Mouse (Mus musculus): Measurements from ENCODE around the gene Stx1b.
"Not testable (repeated sequence)": the region's sequence is repeated elsewhere in the genome, so short reads cannot be mapped to it uniquely, and the experiment has no call there.

Gene Stx1b

DNA sequence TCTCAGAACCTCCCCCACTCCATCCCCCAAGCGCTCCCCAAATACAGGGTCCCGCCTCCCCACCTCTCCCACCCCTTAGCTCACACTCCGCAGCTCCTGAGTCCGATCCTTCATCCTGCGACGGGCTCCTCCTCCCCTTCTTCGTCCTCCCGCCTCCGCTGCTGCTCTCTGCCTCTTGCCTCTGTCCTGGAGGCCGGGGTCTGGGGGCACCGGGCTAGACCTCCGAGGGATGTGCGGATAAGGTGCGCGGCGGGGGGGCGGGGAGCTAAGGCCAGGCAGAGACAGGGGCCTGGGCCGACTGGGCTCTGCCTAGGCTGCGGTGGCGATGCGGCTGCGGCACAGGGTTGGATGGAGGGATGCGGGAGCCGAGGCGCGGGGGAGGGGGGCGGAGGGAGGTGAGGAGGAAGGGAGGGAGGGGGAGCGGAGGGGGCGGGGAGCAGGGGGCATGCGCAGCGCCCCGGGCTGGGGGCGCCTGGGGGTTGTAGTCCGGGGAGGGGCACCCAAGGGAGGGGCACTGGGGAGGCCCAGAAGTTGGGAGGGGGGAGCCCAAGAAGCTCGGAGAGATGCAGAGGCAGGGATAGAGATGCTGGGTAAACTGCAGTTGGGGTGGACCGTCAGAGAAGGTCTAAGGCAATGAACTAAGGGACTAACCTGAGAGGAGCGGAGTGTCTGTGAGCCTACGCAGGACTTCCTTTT lies at the start of gene Stx1b, which contains the start of gene Stx4a:
TSS of gene Stx1b (minus strand) at position 374 of the 696 bp plus-strand sequence.
TSS of gene Stx4a (plus strand) at position 119 of the 696 bp plus-strand sequence.
- peak; percentile 38 for DNase-seq

DNA sequence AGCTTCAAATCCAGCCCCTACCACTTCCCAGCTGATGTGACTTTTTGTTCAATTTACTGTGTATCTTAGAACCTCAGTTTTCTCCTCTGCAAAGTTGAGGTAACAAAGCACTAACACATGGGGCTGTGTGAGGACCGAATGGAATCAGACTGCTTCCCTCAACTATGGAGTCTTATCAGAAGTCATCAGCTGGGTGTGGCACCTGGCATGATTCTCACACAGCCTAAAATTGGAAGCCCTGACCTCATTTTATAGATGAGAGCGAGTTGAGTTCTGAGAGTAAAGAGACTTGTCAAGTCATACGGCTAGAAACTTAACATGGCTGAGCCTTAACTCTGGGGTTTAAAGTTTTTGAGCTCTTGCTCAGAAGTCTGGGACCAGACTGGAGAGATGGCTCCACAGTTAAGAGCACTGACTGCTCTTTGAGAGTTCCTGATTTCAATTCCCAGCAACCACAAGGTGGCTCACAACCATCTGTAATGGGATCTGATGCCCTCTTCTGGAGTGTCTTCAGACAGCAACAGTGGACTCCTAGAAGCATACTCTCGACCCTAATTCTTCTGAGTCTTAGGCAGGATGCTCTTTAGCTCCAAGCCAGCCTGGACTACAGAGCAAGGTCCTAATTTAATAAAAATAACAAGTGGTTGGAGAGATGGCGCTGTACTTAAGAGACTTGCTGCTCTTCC lies 45.9 kb upstream of the Stx1b start:
- DNase-seq, result no peak

DNA sequence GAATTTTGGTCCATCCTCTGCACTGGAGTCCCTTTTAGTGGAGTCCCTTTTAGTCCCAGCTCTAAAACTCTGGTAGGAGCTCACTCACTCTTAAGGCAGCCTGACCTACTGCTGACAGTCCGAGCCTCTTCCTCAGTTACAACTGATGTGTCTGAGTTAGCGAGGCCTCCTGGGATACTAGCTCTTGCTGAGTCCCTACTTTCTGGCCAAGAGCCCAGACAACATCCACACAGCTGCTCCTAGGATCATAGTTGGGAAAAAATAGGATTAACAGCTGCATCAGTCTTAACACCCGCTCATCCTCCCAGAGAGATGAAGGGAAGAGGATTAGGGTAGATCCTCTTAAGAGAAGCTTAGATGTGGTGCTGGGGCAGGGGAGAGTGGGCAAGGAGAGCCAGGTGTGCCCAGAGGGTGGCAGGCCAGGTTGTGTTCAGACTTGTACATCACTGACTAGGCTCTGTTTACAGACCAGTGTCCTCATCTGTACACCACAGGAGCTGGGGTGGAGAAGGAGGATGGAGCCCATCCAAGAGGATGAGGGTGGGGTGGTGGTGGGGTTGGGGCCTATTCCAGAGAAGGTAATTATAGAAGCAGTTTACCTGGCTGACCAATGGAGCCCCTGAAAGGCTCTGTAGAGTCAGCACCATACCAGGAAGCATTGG lies 44.9 kb upstream of the Stx1b start:
- no peak for DNase-seq

DNA sequence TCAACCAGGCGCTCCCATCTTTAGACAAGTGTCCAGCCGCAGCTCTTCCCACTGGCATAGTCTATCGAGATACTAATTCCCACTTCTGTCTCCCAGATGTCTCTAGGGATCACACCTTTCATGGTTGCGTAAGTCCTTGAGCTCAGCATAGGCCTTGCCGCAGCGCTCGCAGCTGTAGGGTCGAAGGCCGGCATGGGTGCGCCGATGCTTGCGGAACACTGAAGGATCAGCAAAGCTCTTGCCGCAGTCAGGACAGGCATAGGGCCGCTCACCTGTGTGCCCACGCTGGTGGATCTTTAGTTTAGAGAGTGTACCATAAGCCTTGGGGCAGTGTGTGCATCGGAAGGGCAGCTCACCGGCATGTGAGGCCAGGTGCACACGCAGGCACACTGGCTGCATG lies 43.3 kb upstream of the Stx1b start:
- DNase-seq, result no peak

DNA sequence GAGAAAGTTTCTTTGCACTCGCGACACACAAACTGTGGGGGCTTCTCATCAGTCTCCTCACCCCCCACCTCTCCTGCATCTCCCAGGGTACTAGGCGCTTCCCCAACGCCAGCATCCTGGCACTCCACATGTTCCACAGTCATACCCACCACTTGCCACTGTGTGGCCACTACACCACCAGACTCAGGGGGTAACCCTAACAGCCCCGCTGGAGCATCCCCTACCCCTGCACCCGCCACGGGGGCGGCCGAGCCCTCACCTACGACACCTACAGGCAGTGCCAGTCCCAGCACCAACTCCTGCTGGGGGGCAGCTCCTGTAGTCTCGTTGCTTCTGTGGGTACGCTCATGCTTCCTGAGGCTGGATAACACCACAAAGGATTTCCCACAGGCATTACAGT lies 42.1 kb upstream of the Stx1b start:
- DNase-seq, result no peak

DNA sequence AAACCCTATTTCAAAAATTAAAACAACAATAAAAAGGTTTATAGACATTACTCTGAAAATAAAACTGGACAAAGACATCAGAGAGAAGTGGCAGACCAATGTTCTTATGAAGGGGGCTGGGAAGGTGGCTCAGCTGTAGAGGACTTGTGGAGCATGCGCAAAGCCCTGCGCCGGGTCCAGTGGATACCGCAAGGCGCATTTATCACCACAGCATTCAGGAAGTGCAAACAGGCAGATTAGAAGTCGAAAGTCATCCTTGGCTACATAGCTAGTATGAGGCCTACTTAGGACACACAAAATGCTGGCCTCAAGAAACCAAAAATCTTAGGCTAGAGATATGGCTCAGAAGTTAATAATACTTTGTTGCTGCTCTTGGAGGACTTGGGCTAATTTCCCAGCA lies 33.9 kb upstream of the Stx1b start:
- peak; percentile 52 for DNase-seq

DNA sequence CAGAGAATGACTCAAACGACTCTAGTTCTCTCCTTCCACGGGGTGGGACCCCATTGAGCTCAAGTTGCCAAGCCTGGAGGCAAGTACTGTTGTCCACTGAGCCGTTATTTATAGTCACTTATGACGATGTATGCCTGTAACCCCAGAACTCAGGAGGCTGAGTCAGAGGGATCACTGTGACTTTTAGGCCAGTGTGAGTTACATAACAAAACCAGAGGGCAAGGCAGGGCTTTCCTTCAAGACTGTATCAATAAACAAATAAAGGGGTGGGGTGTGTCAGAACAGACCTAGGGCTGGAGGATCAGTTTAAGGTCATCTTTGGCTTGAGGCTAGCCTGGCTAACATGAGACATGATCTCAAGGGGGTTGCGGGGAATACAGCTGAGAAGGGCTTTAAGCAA lies 26.6 kb upstream of the Stx1b start:
- DNase-seq, result no peak

DNA sequence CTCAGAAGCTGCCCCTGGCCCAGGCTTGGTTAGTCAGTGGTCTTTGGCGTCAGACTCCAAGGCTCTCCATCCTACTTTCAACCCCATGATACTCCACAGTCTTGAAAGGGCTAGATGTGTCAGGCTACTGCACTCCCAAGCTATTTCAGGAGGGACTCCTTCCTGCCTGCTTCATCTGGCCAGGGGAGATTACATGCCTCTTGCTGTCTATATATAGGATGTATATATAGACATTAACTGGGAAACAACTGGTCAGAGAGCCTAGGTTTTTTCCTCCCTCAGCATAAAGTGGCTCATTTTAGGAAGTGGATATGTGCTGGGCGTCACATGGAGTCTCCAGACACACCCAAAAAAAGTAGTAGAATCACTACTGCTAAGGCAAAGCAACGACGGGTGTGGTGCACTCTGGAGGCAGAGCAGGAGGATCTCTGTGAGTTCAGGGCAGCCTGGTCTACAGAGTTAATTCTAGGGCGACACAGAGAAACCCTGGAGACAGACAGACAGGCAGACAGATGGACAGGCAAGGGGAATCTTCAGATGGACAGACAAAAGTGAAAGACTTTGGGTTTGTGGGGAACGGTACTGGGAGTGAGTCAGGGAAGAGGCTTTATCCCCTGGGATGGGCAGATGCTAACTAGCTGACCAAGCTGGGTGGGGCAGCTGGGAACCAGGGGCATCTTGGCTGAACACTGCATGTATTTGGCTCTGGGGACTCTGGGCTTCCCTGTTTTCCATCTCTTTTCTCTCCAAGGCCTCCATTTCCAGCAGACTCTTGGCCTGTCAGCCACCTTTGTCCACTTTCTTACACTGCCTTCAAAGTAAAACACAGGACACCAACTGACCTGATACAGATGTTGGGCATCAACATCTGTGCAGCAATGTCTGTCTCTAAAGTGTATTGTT lies 25.9 kb upstream of the Stx1b start:
- no peak for DNase-seq

DNA sequence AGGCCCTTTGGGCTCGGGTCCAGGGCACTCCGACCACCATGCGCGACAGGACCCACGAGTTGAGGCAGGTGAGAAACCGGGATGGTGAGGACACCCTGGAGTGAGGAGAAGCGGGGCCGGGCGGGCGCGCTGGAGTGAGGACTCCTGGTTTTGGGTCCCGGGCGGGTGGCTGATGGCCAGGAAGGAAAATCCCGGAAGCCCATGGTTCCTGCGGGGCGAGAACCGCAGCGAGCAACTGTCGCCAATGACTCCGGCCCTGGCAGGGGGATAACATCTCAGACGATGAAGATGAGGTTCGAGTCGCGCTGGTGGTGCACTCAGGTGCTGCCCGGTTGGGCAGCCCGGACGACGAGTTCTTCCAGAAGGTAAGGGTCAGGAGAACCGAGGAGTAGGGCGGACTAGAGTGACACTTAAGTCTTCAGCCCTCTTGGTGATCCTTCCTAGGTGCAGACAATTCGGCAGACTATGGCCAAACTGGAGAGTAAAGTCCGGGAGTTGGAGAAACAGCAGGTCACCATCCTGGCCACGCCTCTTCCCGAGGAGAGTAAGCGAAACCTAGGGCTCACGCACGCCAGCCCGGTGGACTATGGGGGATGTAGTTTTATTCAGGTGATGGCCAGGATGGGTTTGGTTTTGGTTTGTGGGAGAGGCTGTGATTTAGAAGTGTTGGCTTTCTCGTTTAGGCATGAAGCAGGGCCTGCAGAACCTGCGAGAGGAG lies 17.8 kb upstream of the Stx1b start:
- DNase-seq, result peak; percentile 84

DNA sequence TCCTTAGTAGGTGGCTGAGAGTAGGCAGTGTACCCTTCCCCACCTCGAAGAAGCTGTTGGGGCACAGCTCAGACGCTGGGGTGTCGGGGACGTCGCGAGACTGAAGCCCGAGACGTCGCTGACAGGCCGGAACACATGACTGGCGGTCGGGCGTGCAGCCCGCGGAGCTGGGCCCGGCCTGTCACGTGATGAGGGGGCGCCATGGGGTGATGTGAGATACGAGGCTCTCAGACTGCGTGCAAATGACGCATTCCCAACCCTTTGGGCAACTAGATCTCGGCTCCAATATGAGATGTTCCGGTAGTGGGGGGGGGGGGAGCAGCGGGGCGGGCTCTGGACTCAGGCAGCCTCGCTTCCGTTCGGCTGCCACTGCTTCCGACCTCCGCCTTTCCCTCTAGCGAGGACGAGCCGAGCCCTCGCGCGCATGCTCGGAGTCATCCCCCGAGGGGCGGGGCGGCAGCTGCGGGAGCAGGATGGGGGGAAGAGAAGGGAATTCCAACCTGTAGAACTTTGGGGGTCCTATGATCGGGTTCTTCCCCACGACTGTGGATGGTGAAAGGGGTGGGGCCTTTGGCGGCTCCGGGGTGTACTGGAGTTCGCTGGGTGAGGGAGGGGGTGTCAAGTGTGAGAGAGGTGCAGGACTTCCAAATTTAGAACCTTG lies 17.1 kb upstream of the Stx1b start:
- DNase-seq, result peak; percentile 93

DNA sequence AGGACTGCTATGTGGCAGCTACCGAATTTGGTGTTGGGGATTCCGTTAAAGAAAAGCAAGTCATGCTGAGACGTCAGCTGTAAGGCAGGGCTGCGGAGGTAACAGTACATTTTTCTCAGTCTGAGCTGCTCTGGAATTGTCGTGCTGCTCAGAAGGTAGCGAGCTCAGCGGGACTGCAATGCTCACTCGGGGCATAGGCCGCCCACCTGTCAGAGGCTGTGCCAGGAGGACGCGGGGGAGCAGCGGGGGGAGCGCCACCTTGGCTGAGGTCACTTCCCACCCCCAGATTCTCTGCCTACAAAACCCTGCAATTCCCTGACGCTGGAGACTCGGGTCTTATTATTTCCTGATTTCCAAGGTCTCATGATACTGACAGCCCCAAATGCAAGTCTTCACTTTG lies 16.5 kb upstream of the Stx1b start:
- peak; percentile 44 for DNase-seq

DNA sequence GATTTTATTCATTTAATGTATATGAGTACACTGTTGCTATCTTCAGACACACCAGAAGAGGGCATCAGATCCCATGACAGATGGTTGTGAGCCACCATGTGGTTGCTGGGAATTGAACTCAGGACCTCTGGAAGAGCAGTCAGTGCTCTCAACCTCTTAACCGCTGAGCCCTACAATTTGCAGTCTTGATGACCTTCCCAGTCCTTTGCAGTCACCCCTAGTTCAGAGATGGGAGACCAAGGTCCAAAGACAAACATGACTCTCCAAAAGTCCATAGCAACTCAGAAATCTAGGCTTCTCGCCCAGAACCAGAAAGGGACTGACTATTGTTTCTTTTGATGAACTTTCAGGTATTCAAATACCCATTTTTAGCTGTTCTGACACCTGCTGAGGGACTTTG lies 15.7 kb upstream of the Stx1b start:
- not testable (repeated sequence) for DNase-seq

DNA sequence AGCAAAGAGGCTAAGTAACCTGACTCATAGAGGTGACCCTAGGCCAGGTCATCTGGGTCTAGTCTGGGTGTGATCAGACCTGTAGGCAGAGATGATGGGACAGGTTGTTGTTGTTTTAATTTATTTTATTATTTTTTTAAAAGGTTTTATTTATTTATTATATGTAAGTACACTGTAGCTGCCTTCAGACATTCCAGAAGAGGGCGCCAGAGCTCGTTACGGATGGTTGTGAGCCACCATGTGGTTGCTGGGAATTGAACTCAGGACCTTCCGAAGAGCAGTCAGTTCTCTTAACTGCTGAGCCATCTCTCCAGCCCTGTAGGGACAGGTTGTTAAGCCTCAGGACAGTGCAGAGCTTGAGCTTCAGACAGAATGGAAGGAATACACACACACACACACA lies 13.5 kb upstream of the Stx1b start:
- not testable (repeated sequence) for DNase-seq

DNA sequence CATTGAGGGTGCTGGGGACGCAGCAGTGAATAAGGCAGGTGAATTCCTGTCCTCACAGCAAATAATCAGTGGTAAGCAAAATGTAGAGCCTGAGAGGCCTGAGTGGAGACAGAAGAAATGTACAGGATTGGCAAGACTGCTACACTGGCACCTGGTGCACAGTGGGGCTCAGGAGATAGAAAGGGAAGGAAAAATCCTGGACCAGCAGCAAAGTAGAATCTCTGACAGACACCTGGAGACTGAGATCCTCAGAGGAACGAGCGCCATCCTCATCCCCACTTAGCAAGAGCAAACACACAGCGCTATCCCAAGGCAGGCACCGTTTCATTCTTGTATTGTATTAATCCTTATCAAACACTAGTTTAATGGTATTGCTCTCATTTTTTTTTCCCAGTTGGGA lies 13.1 kb upstream of the Stx1b start:
- DNase-seq, result no peak

DNA sequence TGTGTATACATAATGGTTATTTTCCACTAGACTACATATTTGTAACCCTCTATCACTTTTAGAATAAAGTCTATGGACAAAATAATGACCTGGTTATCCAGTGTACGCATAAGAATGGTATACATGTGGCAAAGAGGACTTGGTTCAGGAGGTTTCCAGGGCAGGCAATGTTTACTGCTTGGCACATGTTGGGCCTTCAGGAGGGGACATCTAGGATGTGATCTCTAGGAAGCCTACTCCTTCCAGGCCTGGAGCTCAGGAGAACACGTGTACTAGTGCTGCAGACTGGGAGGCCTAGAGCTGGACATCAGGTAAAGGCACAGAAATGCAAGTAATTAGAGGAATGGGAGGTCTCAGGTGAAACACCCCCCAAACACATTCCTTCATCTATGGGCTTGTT lies 11.2 kb upstream of the Stx1b start:
- no peak for DNase-seq

DNA sequence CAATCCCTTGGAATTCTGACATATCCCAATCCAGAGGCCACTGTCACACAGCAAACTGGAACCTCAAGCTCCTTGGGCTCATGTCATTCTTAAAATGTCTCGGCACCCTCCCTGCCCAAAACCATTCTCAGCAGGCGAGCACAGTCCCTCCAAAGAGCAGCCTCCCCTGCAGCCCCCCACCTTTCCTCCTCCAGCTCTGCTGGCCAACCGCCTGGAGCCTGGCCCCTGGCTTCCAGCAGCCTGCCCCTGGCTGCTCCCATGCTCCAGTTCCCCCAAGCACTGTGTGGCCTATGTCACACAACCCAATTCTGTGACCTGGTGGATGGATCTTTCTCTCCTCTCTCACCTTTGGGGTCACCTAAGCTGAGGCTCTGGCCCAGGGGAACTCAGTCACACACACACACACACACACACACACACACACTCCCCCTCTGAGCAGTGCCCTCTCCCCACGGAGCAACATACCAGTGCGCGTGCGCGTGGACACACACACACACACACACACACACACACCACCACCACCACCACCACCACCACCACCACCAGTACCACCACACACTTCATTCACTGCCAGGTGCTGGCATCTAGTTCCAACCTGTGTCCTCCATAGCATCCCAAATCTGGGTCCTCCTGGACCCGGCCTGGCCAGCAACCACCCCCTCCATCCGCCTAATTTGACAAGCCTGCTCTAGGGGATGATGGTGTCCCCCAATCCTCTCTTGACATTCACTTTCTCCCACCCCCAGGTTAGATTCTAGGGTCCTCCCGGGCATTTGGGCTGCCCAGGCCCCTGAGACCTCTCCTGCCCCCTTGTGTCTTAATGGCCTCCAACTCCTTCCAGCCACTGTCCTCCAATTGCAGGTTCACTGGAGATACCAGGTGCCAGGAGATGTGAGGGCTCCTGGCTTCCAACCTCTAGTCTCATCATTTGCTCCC lies 845 bp downstream of the Stx1b start:
- peak; percentile 2 for DNase-seq

DNA sequence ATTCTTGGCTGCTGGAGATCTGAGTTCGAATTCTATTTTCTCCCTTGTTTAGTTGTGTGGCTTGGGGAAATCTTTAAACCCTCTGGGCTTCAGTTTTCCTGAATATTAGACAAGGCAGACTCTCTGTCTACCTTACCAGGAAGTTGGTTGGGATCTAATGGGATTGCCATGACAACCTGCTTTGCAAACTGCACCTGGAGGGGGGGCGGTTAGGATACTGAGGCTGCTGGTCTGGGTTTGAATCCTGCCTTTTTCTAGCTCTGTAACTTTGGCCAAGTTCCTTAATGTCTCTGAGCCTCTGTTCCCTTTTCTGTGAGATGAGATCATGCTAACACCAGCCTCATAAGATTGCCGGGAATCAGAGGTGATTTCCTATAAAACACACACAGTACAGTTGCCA lies 1.9 kb downstream of the Stx1b start:
- DNase-seq, result no peak

DNA sequence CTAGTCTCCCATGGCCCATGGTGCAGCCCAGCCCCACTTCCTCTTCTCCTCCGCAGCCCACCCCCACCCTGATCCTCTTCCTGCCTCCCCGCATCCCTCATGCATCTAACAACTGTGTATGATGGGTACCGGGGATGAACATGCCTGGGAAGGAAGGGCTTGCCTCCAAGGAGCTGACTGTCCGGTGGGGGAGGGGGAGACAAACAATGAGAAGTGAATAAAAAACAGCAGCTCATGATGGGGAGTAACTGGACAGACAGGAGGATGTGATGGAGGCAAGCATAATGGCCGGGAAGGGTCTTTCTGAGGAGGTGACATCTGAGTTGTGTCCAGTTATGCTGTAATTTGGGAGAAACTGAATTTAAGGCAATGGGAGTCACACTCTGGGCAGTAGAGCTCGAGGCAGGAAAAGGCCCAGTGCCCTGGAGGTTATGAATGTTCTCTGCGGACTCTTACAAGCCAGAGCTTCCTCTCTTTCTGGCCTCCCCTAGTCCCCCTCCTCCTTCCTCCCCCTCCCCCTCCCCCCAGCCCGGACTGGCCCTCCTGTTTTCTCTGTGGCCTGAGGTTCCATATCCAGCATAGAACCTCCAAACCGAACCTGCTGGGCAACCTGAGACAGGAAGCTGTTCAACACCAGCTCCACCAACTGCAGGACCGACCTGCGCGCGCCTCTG lies 3.4 kb downstream of the Stx1b start:
- no peak for DNase-seq

DNA sequence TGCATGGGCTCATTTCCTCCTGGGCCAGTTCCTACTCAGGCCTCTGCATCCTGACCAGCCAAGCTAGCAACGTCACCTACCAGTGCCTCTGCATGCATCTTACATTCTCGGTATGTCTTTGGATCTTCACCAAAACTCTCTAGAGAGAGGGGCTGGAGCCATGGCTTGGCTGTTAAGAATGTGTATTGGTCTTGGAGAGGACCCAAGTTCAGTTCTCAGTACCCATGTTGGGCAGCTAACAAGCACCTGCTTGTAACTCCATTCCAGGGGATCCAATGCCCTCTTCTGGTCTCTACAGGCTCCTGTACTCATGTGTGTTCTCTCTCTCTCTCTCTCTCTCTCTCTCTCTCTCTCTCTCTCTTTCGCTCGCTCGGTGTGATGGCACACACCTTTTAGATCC lies 6.6 kb downstream of the Stx1b start:
- DNase-seq, result no peak

DNA sequence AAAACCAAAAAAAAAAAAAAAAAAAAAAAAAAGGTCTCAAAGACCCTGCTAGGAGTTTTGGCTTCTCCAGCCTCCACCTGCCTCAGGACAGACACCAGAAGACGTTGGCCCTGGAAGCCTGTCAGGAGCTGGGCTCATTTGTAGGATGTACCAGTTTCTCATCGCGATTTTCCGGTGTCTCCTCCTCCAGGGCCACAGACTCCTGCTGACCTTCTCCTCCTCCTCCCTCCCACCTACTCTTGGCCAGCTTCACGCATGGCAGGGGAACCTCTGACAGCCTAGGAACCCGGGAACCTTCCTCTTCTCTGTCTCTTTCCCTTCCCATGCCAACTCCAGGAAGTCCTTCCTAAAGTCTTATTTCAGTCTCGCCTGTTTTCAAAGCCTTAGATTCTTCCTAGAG lies 7.3 kb downstream of the Stx1b start:
- DNase-seq, result no peak

All from liver (tissue).